Mouse (Mus musculus) midbrain, embryonic 12.5 days (tissue): ENCODE data around the gene Il13ra1. TPM values are rescaled to one million over a fixed set of nuclear protein-coding genes. Genes with fewer than 3 reads are reported as not detected.

ENCODE experiments used
- ATAC-seq: fragments of 200-750 bp; cut with Nextera tagmentation; 2 replicates; pipeline ENCODE4 v1.8.0; 2017; ENCODE audit warnings: low read depth, moderate TSS enrichment, moderate library complexity; ENCODE audit not compliant: low FRiP score
- H3K27ac ChIP-seq: fragments of 300-500 bp; sonication (generic); replicated peaks from 2 replicates; pipeline ENCODE4 v1.5.1; 2016; ENCODE audit warnings: mild to moderate bottlenecking
- H3K27me3 ChIP-seq: fragments of 300-500 bp; sonication (generic); 2 replicates; pipeline ENCODE4 v1.6.1; 2016; ENCODE audit warnings: mild to moderate bottlenecking
- H3K36me3 ChIP-seq: fragments of 300-500 bp; sonication (generic); 2 replicates; pipeline ENCODE4 v1.6.1; 2016
- H3K4me1 ChIP-seq: fragments of 300-500 bp; sonication (generic); 2 replicates; pipeline ENCODE4 v1.6.1; 2016
- H3K4me2 ChIP-seq: fragments of 300-500 bp; sonication (generic); replicated peaks from 2 replicates; pipeline ENCODE4 v1.6.1; 2016; ENCODE audit warnings: mild to moderate bottlenecking, moderate library complexity
- H3K4me3 ChIP-seq: fragments of 300-500 bp; sonication (generic); 2 replicates; pipeline ENCODE4 v1.5.1; 2016; ENCODE audit warnings: mild to moderate bottlenecking
- H3K9ac ChIP-seq: fragments of 300-500 bp; sonication (generic); replicated peaks from 2 replicates; pipeline ENCODE4 v1.6.1; 2016; ENCODE audit warnings: mild to moderate bottlenecking, moderate library complexity
- H3K9me3 ChIP-seq: fragments of 300-500 bp; sonication (generic); 2 replicates; pipeline ENCODE4 v1.6.1; 2016; ENCODE audit warnings: mild to moderate bottlenecking
- WGBS: fragments of 180-500 bp; shearing (Covaris S2); methylation state at CpG from one replicate; pipeline ENCODE4 v1.1.7; 2016; 5-methylcytosine and 5-hydroxymethylcytosine counted together
- polyA plus RNA-seq: library from polyadenylated mRNA; unstranded; fragments of >200 nt; fragmentation: Nextera tagmentation; extraction: Ambion mirVana; gene quantifications from 2 replicates; pipeline ENCODE4 v1.2.1, GENCODE M21; 2016

The Il13ra1 gene
- polyA plus RNA-seq, 1 experiment from 2014 or later, result 6.1 TPM

DNA sequence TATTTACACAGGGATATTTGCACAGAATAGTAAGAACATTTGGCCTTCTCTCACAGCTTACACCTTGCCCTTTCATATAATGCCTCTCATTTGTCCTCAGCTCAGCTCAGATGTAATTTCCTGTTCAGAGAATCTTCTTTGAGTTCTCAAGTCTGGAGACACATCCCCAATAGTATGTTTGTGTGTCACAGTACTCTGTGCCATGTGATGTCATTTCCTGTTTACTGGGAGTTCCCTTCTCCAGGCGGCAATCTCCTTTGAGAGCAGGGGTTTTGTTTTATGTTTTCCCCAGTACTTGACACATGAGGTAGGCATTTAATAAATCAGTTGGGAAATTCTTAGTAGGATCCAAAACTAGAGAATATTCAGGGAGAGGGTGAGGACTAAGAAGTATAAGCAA, 24.4 kb downstream of the Il13ra1 start:
- ATAC-seq, result no peak
- Histone ChIP-seq H3K9me3 (no peaks in the 10 kb centered on the region), H3K9ac (no peak overlapping the region), H3K27me3 (no peaks in the 10 kb centered on the region), H3K36me3 (no peaks in the 10 kb centered on the region), H3K4me1 (no peaks in the 10 kb centered on the region), H3K4me3 (no peak overlapping the region), H3K27ac (no peak overlapping the region), H3K4me2 (no peak overlapping the region)
- 77% methylated on average over 1 of the region's 1 CpGs for WGBS

DNA sequence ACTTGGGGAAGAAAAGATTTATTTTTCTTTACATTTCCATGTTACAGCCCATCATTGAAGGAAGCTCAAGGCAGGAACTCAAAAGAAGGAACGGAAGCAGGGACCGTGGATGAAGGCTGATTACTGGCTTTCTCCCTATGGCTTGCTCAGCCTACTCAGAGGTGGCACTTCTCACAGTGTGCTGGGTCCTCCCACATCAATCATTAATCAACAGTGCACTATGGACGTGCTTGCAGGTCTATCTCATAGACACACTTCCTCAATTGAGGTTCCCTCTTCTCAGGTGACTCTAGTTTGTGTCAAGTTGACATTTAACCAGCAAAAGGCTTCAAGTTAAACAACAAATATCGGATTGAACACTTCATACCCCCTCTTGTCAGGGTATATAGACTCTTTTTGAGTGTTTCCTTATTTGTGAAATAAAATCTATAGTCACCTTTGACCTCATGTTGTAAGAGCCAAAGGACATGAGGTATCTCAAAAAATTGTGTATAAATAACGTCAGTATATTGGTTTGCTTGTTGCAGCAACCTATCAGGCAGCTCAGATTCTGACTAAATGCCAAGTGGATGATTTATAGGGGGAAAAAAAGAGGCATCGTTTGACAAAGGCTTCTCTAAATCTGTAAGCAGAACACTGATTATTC, 30.2 kb downstream of the Il13ra1 start:
- Histone ChIP-seq H3K9ac (no peak overlapping the region), H3K27ac (no peak overlapping the region), H3K4me3 (no peak overlapping the region), H3K4me1 (no peaks in the 10 kb centered on the region), H3K9me3 (no peaks in the 10 kb centered on the region), H3K27me3 (no peaks in the 10 kb centered on the region), H3K4me2 (no peak overlapping the region), H3K36me3 (no peaks in the 10 kb centered on the region)
- WGBS, result 75% methylated on average over 6 of the region's 6 CpGs
- ATAC-seq, result no peak

DNA sequence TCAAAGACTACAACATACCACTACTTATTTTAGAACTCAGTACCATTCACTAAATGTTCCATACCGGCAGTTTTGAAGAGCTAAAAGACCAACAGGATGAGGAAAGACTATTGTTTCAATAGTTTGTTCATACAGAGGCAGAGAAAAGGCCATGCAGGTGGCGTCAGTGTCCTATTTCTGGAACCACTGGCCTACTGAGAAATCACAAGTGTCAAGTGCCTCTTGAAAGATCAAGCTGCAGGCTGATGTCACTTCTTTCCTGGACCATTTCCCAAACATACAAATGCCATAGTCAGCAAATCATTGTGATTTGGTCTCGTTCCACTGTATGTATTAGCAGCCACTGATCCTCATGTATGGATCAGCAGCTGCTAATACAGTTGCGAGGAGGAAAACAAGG, 34.8 kb downstream of the Il13ra1 start:
- ATAC-seq, result no peak
- no peak overlapping the region for H3K4me3 ChIP-seq
- H3K4me1 ChIP-seq, result no peaks in the 10 kb centered on the region
- no peak overlapping the region for H3K9ac ChIP-seq
- no peak overlapping the region for H3K27ac ChIP-seq
- H3K36me3 ChIP-seq, result no peaks in the 10 kb centered on the region
- 77% methylated on average over 4 of the region's 4 CpGs for WGBS
- H3K27me3 ChIP-seq, result no peaks in the 10 kb centered on the region
- no peaks in the 10 kb centered on the region for H3K9me3 ChIP-seq
- H3K4me2 ChIP-seq, result no peak overlapping the region

DNA sequence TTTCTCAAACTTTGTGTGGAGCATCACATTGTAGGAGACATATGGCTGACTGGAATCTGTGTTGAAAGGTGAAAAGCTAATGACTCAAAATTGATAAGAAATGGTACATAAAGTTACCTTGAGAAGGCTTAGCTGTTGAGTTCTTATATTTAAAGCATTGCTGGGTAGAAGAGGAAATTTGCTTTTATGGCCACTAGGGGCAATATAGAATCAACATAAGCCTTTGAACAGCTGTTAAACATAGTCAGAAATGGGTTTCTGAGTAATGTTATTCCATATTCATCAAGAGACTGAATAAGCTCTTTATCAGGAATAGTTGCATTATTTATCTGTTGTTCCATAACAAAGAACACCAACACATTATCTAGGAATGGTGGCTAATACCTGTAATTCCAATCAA, 38.2 kb downstream of the Il13ra1 start:
- H3K27ac ChIP-seq, result no peak overlapping the region
- H3K4me1 ChIP-seq, result no peaks in the 10 kb centered on the region
- H3K27me3 ChIP-seq, result no peaks in the 10 kb centered on the region
- ATAC-seq, result no peak
- no peaks in the 10 kb centered on the region for H3K36me3 ChIP-seq
- no peak overlapping the region for H3K9ac ChIP-seq
- no peaks in the 10 kb centered on the region for H3K9me3 ChIP-seq
- H3K4me3 ChIP-seq, result no peak overlapping the region
- no peak overlapping the region for H3K4me2 ChIP-seq

DNA sequence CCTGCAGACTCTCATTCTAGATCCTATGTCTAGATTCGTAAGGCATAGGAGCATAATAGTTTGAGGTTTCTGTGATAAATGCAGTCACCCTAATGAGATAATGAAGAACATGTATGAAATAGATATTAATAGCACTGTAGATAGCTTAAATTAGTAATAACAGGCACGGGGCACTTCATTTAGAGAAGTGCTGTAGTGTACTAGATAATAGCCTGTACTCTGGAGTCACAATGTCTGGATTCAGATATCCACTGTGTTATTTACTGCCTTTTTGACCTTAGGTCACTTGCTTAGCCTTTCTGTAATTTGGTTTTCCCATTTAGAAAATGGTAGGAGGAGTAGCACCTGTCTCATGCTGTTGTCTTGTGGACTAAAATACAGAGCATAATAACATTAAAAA, 44.8 kb downstream of the Il13ra1 start:
- Histone ChIP-seq H3K36me3 (no peaks in the 10 kb centered on the region), H3K4me1 (no peaks in the 10 kb centered on the region), H3K27ac (no peak overlapping the region), H3K4me3 (no peak overlapping the region), H3K4me2 (no peak overlapping the region), H3K9me3 (no peaks in the 10 kb centered on the region), H3K9ac (no peak overlapping the region), H3K27me3 (no peaks in the 10 kb centered on the region)
- 83% methylated on average over 2 of the region's 2 CpGs for WGBS
- no peak for ATAC-seq

DNA sequence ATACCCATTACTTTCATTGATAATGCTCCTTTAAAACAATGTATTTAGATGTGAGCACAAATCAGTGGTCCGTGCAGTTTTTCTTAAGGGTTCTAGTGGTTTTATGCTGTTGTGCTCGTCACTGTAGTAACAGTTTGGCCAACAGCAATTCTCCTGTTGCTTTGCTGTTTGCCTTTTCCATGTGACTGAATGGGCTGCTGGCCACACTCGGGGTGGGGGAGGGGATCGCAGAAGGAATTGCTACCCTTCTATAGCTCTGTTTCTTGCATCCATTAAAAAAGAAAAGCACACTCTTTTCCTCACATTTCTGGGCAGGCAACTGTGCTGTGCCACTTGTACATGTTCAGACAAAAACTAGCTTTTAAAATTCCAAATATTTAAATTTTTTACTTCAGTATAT, 49.7 kb downstream of the Il13ra1 start:
- no peak overlapping the region for H3K4me2 ChIP-seq
- H3K9me3 ChIP-seq, result no peaks in the 10 kb centered on the region

DNA sequence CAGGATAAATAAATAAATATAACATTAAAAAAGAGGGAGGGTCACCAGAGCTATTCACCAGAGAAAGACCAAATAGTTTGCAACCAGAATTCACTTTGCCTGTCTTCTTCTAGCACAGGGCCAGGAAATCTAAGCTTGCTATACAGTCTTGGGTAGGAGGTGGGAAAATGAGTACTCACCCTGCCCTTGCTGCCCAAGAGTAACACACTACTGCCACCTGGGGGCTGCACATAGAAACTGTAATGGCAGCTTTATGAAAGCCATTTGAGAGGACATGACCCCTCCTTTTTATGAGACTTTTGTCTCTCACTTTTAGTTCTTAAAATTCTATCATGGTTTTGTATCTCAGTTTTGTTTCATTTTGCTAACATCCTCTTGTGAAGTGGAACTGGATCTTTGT, 71.7 kb downstream of the Il13ra1 start:
- H3K4me2 ChIP-seq, result no peak overlapping the region
- ATAC-seq, result no peak
- H3K36me3 ChIP-seq, result no peaks in the 10 kb centered on the region
- H3K27me3 ChIP-seq, result no peaks in the 10 kb centered on the region
- no peaks in the 10 kb centered on the region for H3K9me3 ChIP-seq
- H3K4me1 ChIP-seq, result no peaks in the 10 kb centered on the region
- H3K9ac ChIP-seq, result no peak overlapping the region
- H3K4me3 ChIP-seq, result no peak overlapping the region
- no peak overlapping the region for H3K27ac ChIP-seq

More for the DNA sequence above, 49.7 kb downstream of the Il13ra1 start:
- Histone ChIP-seq H3K9ac (no peak overlapping the region), H3K36me3 (no peaks in the 10 kb centered on the region), H3K4me3 (no peak overlapping the region), H3K27me3 (no peaks in the 10 kb centered on the region), H3K27ac (no peak overlapping the region), H3K4me1 (no peaks in the 10 kb centered on the region)
- 34% methylated on average over 4 of the region's 4 CpGs for WGBS
- no peak for ATAC-seq

DNA sequence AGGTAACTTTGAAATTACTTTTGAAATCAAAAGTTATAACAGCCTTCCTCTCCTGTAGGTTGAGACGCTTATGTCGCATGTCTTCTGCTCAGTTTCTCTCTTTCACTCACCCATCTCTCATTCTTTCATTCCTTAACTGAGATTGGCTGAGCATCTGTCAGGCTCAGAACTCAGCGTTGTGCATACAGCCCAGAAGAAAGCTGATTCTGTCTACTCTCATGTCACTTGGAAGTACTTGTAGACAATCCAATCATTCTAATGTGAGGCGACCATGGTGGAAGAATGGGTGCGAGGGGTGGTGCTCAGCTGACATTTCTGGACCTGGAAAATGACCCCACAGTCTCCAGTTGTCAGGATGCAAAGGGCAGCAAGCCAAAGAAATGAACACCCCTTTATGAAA, 74.1 kb downstream of the Il13ra1 start:
- H3K27ac ChIP-seq, result peak overlapping the region; percentile 8; the same call in 1 of the 2 replicates
- WGBS, result 58% methylated on average over 5 of the region's 5 CpGs
- ATAC-seq, result 0 out of 2 replicates have a peak, but pooled peaks have one; percentile 41

DNA sequence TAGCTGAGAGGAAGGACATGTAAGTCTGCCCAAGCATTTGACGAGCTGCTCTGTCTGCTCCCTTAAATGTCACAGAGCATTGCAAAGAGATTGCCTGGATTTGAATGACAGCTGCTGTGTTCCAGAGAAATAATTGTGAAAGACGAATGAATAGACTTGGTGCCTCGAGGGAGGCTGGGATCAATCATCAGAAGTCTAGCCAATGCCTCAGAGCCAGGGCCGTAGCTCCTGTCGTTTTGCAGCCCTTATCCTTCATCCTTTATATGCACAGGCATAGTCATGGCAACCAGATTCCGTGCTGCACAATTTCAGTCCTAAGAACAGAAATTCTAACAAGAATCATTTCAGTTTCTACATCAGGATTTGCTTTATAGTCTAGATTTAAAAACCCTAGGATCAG, 74.5 kb downstream of the Il13ra1 start:
- peak; percentile 83; the same call in 1 of the 2 replicates for ATAC-seq
- Histone ChIP-seq H3K36me3 (no peaks in the 10 kb centered on the region), H3K27me3 (no peaks in the 10 kb centered on the region), H3K9me3 (no peaks in the 10 kb centered on the region), H3K9ac (no peak overlapping the region), H3K4me1 (no peaks in the 10 kb centered on the region), H3K27ac (peak overlapping the region; percentile 8; the same call in 1 of the 2 replicates), H3K4me2 (no peak overlapping the region), H3K4me3 (no peak overlapping the region)
- WGBS, result 34% methylated on average over 6 of the region's 6 CpGs

More for the DNA sequence above, 74.1 kb downstream of the Il13ra1 start:
- no peak overlapping the region for H3K4me3 ChIP-seq
- H3K4me2 ChIP-seq, result no peak overlapping the region
- no peak overlapping the region for H3K9ac ChIP-seq
- H3K36me3 ChIP-seq, result no peaks in the 10 kb centered on the region
- H3K4me1 ChIP-seq, result no peaks in the 10 kb centered on the region
- H3K9me3 ChIP-seq, result no peaks in the 10 kb centered on the region
- H3K27me3 ChIP-seq, result no peaks in the 10 kb centered on the region

DNA sequence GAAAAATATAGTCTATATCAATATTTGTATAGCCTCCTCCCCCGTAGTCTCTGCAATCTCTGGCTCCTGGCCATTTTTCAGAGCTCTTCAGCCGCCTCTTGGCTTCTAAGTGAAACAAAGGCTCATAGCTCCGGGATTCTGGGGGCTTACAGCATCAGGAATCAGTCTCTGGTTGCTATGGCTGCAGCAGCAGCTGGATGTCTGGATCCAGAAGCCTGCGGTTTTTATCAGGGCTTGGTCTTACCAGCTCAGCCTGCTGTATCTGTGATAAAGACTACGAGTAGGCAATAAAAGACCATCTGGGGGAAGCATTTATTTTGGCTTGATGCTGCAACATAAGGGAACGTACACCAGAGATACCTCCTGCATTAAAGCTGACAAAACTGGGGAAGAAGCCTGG, 82.0 kb downstream of the Il13ra1 start:
- 27% methylated on average over 6 of the region's 6 CpGs for WGBS
- Histone ChIP-seq H3K9me3 (no peaks in the 10 kb centered on the region), H3K4me3 (no peak overlapping the region), H3K27me3 (no peaks in the 10 kb centered on the region; the same call in 1 of the 2 replicates), H3K36me3 (no peaks in the 10 kb centered on the region), H3K4me1 (peaks cover 13% of the 10 kb centered on the region; the same call in 1 of the 2 replicates), H3K9ac (no peak overlapping the region), H3K27ac (peak overlapping the region; percentile 54), H3K4me2 (no peak overlapping the region)
- ATAC-seq, result peak; percentile 53

DNA sequence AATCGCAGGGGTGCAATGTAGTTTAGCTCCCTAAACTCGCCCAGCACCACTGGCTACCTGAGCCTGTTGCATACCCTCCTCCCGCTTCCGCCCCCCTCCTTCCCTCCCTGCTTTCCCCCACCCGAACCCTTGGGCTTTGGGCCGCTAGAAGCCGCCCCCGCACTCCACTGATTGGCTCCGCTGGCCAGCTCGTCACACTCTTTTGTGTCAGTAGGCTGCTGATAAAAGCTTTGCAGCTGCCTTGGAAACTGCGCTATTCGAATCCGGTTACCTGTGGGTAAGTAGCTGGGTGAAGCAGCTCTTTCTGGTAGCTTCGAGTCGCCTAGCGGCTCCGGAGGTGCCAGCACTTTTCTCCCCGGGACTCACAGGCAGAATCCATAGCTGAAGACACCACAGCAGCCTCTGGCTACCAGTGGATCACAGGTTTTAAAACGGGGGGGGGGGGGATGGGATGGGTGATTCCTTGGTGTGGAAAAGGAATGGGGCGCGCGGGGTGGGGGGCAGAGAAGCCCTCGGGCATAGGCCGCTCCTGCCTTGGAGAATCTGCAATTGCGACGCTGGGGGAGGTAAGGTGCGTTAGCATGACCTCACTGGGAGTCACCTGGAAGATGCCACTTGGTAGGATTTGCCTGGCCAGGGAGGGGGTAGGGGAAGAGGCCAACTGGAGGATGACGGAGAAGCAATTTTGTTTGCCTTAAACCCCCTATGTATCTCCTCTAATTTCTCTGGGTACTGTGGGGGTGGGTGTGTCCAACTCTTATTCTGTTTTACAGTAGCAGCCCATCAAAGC, 84.0 kb downstream of the Il13ra1 start, which contains the start of gene Zcchc12:
TSS of gene Zcchc12 (plus strand) at position 169 of the 790 bp plus-strand sequence.
- Histone ChIP-seq H3K4me2 (peak within 1 kb of the TSS; percentile 53), H3K27me3 (no peaks in the 10 kb centered on the region; the same call in 1 of the 2 replicates), H3K36me3 (no peaks in the 10 kb centered on the region), H3K27ac (peak within 1 kb of the TSS; percentile 49; the same call in 1 of the 2 replicates), H3K9me3 (no peaks in the 10 kb centered on the region), H3K9ac (peak within 1 kb of the TSS; percentile 39), H3K4me1 (peaks cover 13% of the 10 kb centered on the region; the same call in 1 of the 2 replicates), H3K4me3 (peak within 1 kb of the TSS; percentile 42)
- WGBS, result 23% methylated on average over 28 of the region's 28 CpGs
- peak; percentile 53 for ATAC-seq

DNA sequence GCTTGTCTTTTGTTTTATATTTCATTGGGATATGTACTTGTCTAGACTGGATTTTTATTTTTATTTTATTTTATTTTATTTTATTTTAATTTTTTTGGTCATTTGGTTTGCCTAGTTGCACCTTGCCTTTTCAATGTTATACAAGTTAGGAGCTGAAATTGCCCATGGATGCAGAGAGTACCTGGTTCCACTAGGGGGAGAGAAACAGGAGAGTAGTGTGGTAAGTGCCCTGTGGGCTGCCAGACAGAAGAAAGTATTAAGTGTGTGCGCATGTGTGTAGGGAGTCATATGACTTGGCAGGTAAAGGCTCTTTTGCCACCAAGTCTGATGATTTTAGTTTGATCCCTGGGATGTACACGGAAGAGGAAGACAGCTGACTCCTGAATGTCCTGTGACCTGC, 97.6 kb downstream of the Il13ra1 start:
- Histone ChIP-seq H3K9me3 (no peaks in the 10 kb centered on the region), H3K9ac (no peak overlapping the region), H3K27ac (no peak overlapping the region), H3K4me1 (no peaks in the 10 kb centered on the region), H3K36me3 (no peaks in the 10 kb centered on the region), H3K4me2 (no peak overlapping the region), H3K4me3 (no peak overlapping the region), H3K27me3 (no peaks in the 10 kb centered on the region)
- WGBS, result 60% methylated on average over 2 of the region's 2 CpGs
- no peak for ATAC-seq
